Mouse (Mus musculus) embryonic facial prominence, embryonic 14.5 days (tissue): ENCODE measurements around the gene Zfp90. TPM values are rescaled to one million over a fixed set of nuclear protein-coding genes. Genes with fewer than 3 reads are reported as not detected.

Experiments used
- ATAC-seq: fragments of 200-750 bp; cut with Nextera tagmentation; 2 replicates; pipeline ENCODE4 v1.8.0; 2017; ENCODE audit warnings: low read depth, moderate number of reproducible peaks, moderate TSS enrichment
- DNase-seq: peaks from one replicate; pipeline ENCODE4 v3.0.0-alpha.2; 2015; ENCODE audit warnings: low spot score
- H3K27ac ChIP-seq: fragments of 300-500 bp; sonication (generic); replicated peaks from 2 replicates; pipeline ENCODE4 v1.5.1; 2014; ENCODE audit warnings: low read depth, mild to moderate bottlenecking, low read length, moderate library complexity
- H3K27me3 ChIP-seq: fragments of 300-500 bp; sonication (generic); replicated peaks from 2 replicates; pipeline ENCODE4 v1.6.1; 2014; ENCODE audit warnings: low read length; ENCODE audit not compliant: control insufficient read depth, insufficient read depth
- H3K36me3 ChIP-seq: fragments of 300-500 bp; sonication (generic); 2 replicates; pipeline ENCODE4 v1.6.1; 2014; ENCODE audit warnings: low read length, mixed read lengths; ENCODE audit not compliant: control insufficient read depth, insufficient read depth
- H3K4me1 ChIP-seq: fragments of 300-500 bp; sonication (generic); 2 replicates; pipeline ENCODE4 v1.6.1; 2014; ENCODE audit warnings: antibody characterized with exemption, low read length; ENCODE audit not compliant: control insufficient read depth, insufficient read depth
- H3K4me2 ChIP-seq: fragments of 300-500 bp; sonication (generic); 2 replicates; pipeline ENCODE4 v1.6.1; 2014; ENCODE audit warnings: low read depth, mild to moderate bottlenecking, low read length, moderate library complexity, mixed read lengths
- H3K4me3 ChIP-seq: fragments of 300-500 bp; sonication (generic); 2 replicates; pipeline ENCODE4 v1.5.1; 2014; ENCODE audit warnings: low read depth, mild to moderate bottlenecking, low read length
- H3K9ac ChIP-seq: fragments of 300-500 bp; sonication (generic); 2 replicates; pipeline ENCODE4 v1.6.1; 2014; ENCODE audit warnings: low read depth, mild to moderate bottlenecking, low read length, moderate library complexity, mixed read lengths
- H3K9me3 ChIP-seq: fragments of 300-500 bp; sonication (generic); 2 replicates; pipeline ENCODE4 v1.6.1; 2016; ENCODE audit warnings: low read length; ENCODE audit not compliant: control insufficient read depth
- WGBS: fragments of 180-500 bp; shearing (Covaris S2); extraction: QIAGEN DNeasy Blood & Tissue Kit; methylation state at CpG from one replicate; pipeline ENCODE4 v1.1.7; 2014; 5-methylcytosine and 5-hydroxymethylcytosine counted together
- polyA plus RNA-seq: library from polyadenylated mRNA; unstranded; fragments of >200 nt; fragmentation: Nextera tagmentation; extraction: Ambion mirVana; gene quantifications from 2 replicates; pipeline ENCODE4 v1.2.1, GENCODE M21; 2014

Zfp90 gene
- polyA plus RNA-seq, 1 experiment from 2014 or later, result 18.4 TPM

- DNase-seq (no peak), ATAC-seq (no peak)
- H3K9me3 ChIP-seq, result no peaks in the 10 kb centered on the region
- no peak overlapping the region for H3K4me2 ChIP-seq
- H3K27me3 ChIP-seq, result no peaks in the 10 kb centered on the region
- no peak overlapping the region for H3K4me3 ChIP-seq
- H3K9ac ChIP-seq, result no peak overlapping the region
- 84% methylated on average over 9 of the region's 9 CpGs for WGBS
- H3K27ac ChIP-seq, result no peak overlapping the region
- H3K4me1 ChIP-seq, result no peaks in the 10 kb centered on the region
- H3K36me3 ChIP-seq, result no peaks in the 10 kb centered on the region
Measured at GRCm38 (mm10) chr8:106387801-106388415, 27.2 kb upstream of the Zfp90 start.

- H3K9me3 ChIP-seq, result no peaks in the 10 kb centered on the region
- no peak overlapping the region for H3K4me3 ChIP-seq
- no peak overlapping the region for H3K27ac ChIP-seq
- H3K4me1 ChIP-seq, result peaks cover 5% of the 10 kb centered on the region; the same call in 1 of the 2 replicates
- ATAC-seq, result no peak
- 77% methylated on average over 4 of the region's 4 CpGs for WGBS
- H3K36me3 ChIP-seq, result no peaks in the 10 kb centered on the region
- no peaks in the 10 kb centered on the region for H3K27me3 ChIP-seq
- no peak overlapping the region for H3K9ac ChIP-seq
- no peak overlapping the region for H3K4me2 ChIP-seq
- DNase-seq, result no peak
Measured at GRCm38 (mm10) chr8:106394493-106394892, 20.6 kb upstream of the Zfp90 start.

GRCm38 (mm10) chr8:106399694-106400093 lies 15.4 kb upstream of the Zfp90 start:
- Histone ChIP-seq H3K4me1 (peaks cover 24% of the 10 kb centered on the region), H3K4me2 (no peak overlapping the region), H3K27ac (peak overlapping the region; percentile 80), H3K36me3 (no peaks in the 10 kb centered on the region), H3K4me3 (no peak overlapping the region), H3K9me3 (no peaks in the 10 kb centered on the region), H3K27me3 (no peaks in the 10 kb centered on the region), H3K9ac (no peak overlapping the region)
- ATAC-seq (peak; percentile 89), DNase-seq (peak; percentile 93)
- 45% methylated on average over 8 of the region's 8 CpGs for WGBS

GRCm38 (mm10) chr8:106400181-106400580 lies 14.9 kb upstream of the Zfp90 start:
- ATAC-seq (peak; percentile 2; the same call in 1 of the 2 replicates), DNase-seq (peak; percentile 39)
- no peak overlapping the region for H3K4me3 ChIP-seq
- H3K4me2 ChIP-seq, result no peak overlapping the region
- peak overlapping the region; percentile 80 for H3K27ac ChIP-seq
- H3K9ac ChIP-seq, result peak overlapping the region; percentile 28; the same call in 1 of the 2 replicates
- H3K4me1 ChIP-seq, result peaks cover 24% of the 10 kb centered on the region
- 33% methylated on average over 5 of the region's 5 CpGs for WGBS
- H3K36me3 ChIP-seq, result no peaks in the 10 kb centered on the region
- H3K9me3 ChIP-seq, result no peaks in the 10 kb centered on the region
- no peaks in the 10 kb centered on the region for H3K27me3 ChIP-seq

- peak; percentile 45; the same call in 1 of the 2 replicates for ATAC-seq
- Histone ChIP-seq H3K27ac (no peak overlapping the region), H3K4me1 (peaks cover 33% of the 10 kb centered on the region), H3K4me3 (no peak overlapping the region), H3K27me3 (no peaks in the 10 kb centered on the region), H3K36me3 (no peaks in the 10 kb centered on the region), H3K9ac (no peak overlapping the region), H3K9me3 (no peaks in the 10 kb centered on the region), H3K4me2 (no peak overlapping the region)
- DNase-seq, result no peak
- WGBS, result 40% methylated on average over 12 of the region's 12 CpGs
Measured at GRCm38 (mm10) chr8:106403246-106403933, 11.7 kb upstream of the Zfp90 start.

GRCm38 (mm10) chr8:106404825-106405224 lies 10.3 kb upstream of the Zfp90 start:
- Histone ChIP-seq H3K9ac (no peak overlapping the region), H3K4me2 (no peak overlapping the region), H3K27ac (peak overlapping the region; percentile 9), H3K36me3 (no peaks in the 10 kb centered on the region), H3K4me1 (peaks cover 24% of the 10 kb centered on the region), H3K27me3 (no peaks in the 10 kb centered on the region), H3K9me3 (no peaks in the 10 kb centered on the region), H3K4me3 (no peak overlapping the region)
- ATAC-seq (no peak), DNase-seq (peak; percentile 55)
- WGBS, result 29% methylated on average over 3 of the region's 3 CpGs

- Histone ChIP-seq H3K4me3 (0 out of 2 replicates have a peak overlapping the region, but pooled peaks have one; percentile 6), H3K9ac (peak overlapping the region; percentile 36; the same call in 1 of the 2 replicates)
Measured at GRCm38 (mm10) chr8:106405810-106406209, 9.3 kb upstream of the Zfp90 start.

GRCm38 (mm10) chr8:106410055-106410454 lies 5.1 kb upstream of the Zfp90 start:
- Histone ChIP-seq H3K27ac (no peak overlapping the region), H3K4me1 (peaks cover 9% of the 10 kb centered on the region), H3K36me3 (no peaks in the 10 kb centered on the region), H3K27me3 (no peaks in the 10 kb centered on the region), H3K4me2 (no peak overlapping the region), H3K9me3 (no peaks in the 10 kb centered on the region), H3K4me3 (no peak overlapping the region), H3K9ac (no peak overlapping the region)
- WGBS, result 55% methylated on average over 7 of the region's 7 CpGs
- DNase-seq (no peak), ATAC-seq (no peak)

More at GRCm38 (mm10) chr8:106405810-106406209, 9.3 kb upstream of the Zfp90 start:
- no peaks in the 10 kb centered on the region for H3K36me3 ChIP-seq
- H3K4me1 ChIP-seq, result peaks cover 14% of the 10 kb centered on the region
- 31% methylated on average over 16 of the region's 16 CpGs for WGBS
- H3K4me2 ChIP-seq, result peak overlapping the region; percentile 37
- DNase-seq (peak; percentile 55), ATAC-seq (no peak)
- no peaks in the 10 kb centered on the region for H3K27me3 ChIP-seq
- H3K27ac ChIP-seq, result peak overlapping the region; percentile 59; the same call in 1 of the 2 replicates
- no peaks in the 10 kb centered on the region for H3K9me3 ChIP-seq
